Comparison of ENCODE assay signal across 8 mouse cellular contexts in genomic region chr2:103881026-103881763, GRCm38 (mm10).
DNase-seq lines count a peak whose midpoint lies in the region; ATAC-seq and TF ChIP-seq lines count a peak whose summit lies in the region.

No protein-coding gene starts in this region.

- intact Hi-C loops in heart, adult 2 months (cut with DNase I) = no loop called here

- 0 out of 2 replicates have a peak overlapping the region, but pooled peaks have one; percentile 8 for H3K9ac ChIP-seq in heart, embryonic 15.5 days
- H3K9ac ChIP-seq in heart, adult 2 months (ENCODE audit: low read depth, low read length) = no peak overlapping the region
- H3K9ac ChIP-seq in forebrain, postnatal 0 days = no peak overlapping the region
- H3K9ac ChIP-seq in neural tube, embryonic 14.5 days (replicated peaks; ENCODE audit: low read depth, low read length) = no peak overlapping the region

- no peak for TF ChIP-seq POLR2A in heart, adult 2 months (IDR thresholded peaks at IDR 0.05; ENCODE audit: insufficient read depth, low read depth, low read length)

- TF ChIP-seq CTCF in heart, adult 2 months (IDR thresholded peaks at IDR 0.05) = no peak
- TF ChIP-seq CTCF in forebrain, postnatal 0 days (IDR thresholded peaks at IDR 0.05; ENCODE audit: low read depth) = no peak

- no peak for TF ChIP-seq EP300 in heart, adult 2 months (IDR thresholded peaks at IDR 0.05; ENCODE audit: insufficient read depth, low read depth, low read length)

- H3K4me2 ChIP-seq in heart, embryonic 15.5 days = 0 out of 2 replicates have a peak overlapping the region, but pooled peaks have one; percentile 27
- H3K4me2 ChIP-seq in forebrain, postnatal 0 days (ENCODE audit: low read depth) = no peak overlapping the region
- no peak overlapping the region for H3K4me2 ChIP-seq in neural tube, embryonic 14.5 days (ENCODE audit: low read depth, low read length)

- H3K79me2 ChIP-seq in heart, adult 2 months (replicated peaks; ENCODE audit: control insufficient read depth, insufficient read depth, low read length) = no peaks in the 10 kb centered on the region

- H3K9me3 ChIP-seq in heart, embryonic 15.5 days (replicated peaks) = no peaks in the 10 kb centered on the region
- H3K9me3 ChIP-seq in forebrain, postnatal 0 days (ENCODE audit: low read length) = no peaks in the 10 kb centered on the region
- no peaks in the 10 kb centered on the region for H3K9me3 ChIP-seq in neural tube, embryonic 14.5 days (ENCODE audit: control insufficient read depth, low read length)

- peaks cover 6% of the 10 kb centered on the region for H3K4me1 ChIP-seq in heart, embryonic 15.5 days (replicated peaks)
- no peaks in the 10 kb centered on the region for H3K4me1 ChIP-seq in heart, adult 2 months (ENCODE audit: control insufficient read depth, insufficient read depth, low read length)
- H3K4me1 ChIP-seq in forebrain, postnatal 0 days (ENCODE audit: insufficient read depth) = peaks cover 5% of the 10 kb centered on the region; the same call in 1 of the 2 replicates
- peaks cover 6% of the 10 kb centered on the region for H3K4me1 ChIP-seq in neural tube, embryonic 14.5 days (ENCODE audit: control insufficient read depth, insufficient read depth, low read length)

- no peak for DNase-seq in heart, adult 2 months
- DNase-seq in forebrain, postnatal 0 days = peak; percentile 47
- DNase-seq in left cerebral cortex, adult 9 months (ENCODE audit: low spot score in 2 of 2) = peak; percentile 30 to 65
- no peak for DNase-seq in thymus, postnatal 25 days
- DNase-seq in testis, postnatal 14 days (ENCODE audit: low spot score) = no peak
- DNase-seq in spleen, adult 18-20 months = no peak

- no peaks in the 10 kb centered on the region for H3K36me3 ChIP-seq in heart, embryonic 15.5 days
- H3K36me3 ChIP-seq in heart, adult 2 months (ENCODE audit: control insufficient read depth, insufficient read depth, low read length) = no peaks in the 10 kb centered on the region
- H3K36me3 ChIP-seq in forebrain, postnatal 0 days (ENCODE audit: insufficient read depth) = no peaks in the 10 kb centered on the region
- H3K36me3 ChIP-seq in neural tube, embryonic 14.5 days (ENCODE audit: control insufficient read depth, insufficient read depth, low read length) = no peaks in the 10 kb centered on the region

- H3K27ac ChIP-seq in heart, embryonic 15.5 days = 0 out of 2 replicates have a peak overlapping the region, but pooled peaks have one; percentile 7
- H3K27ac ChIP-seq in heart, adult 2 months = no peak overlapping the region
- peak overlapping the region; percentile 69 for H3K27ac ChIP-seq in forebrain, postnatal 0 days (ENCODE audit: low read depth, low read length)
- no peak overlapping the region for H3K27ac ChIP-seq in neural tube, embryonic 14.5 days (ENCODE audit: low read depth, low read length)

- peaks cover 9% of the 10 kb centered on the region for H3K27me3 ChIP-seq in heart, embryonic 15.5 days
- H3K27me3 ChIP-seq in heart, adult 2 months (ENCODE audit: control insufficient read depth, insufficient read depth, low read length) = no peaks in the 10 kb centered on the region
- H3K27me3 ChIP-seq in forebrain, postnatal 0 days (ENCODE audit: insufficient read depth, low read length) = no peaks in the 10 kb centered on the region
- H3K27me3 ChIP-seq in neural tube, embryonic 14.5 days (ENCODE audit: control insufficient read depth, insufficient read depth, low read length) = no peaks in the 10 kb centered on the region

- H3K4me3 ChIP-seq in heart, embryonic 15.5 days = no peak overlapping the region
- no peak overlapping the region for H3K4me3 ChIP-seq in heart, adult 2 months
- H3K4me3 ChIP-seq in forebrain, postnatal 0 days (ENCODE audit: low read depth, low read length) = no peak overlapping the region
- no peak overlapping the region for H3K4me3 ChIP-seq in neural tube, embryonic 14.5 days (ENCODE audit: low read depth, low read length)

- WGBS in heart, embryonic 15.5 days = 18% methylated on average over 10 of the region's 10 CpGs
- 23% methylated on average over 10 of the region's 10 CpGs for whole genome bisulfite sequencing in heart, adult 2 months
- 16% methylated on average over 10 of the region's 10 CpGs for WGBS in forebrain, postnatal 0 days
- 35% methylated on average over 10 of the region's 10 CpGs for WGBS in neural tube, embryonic 14.5 days

- ATAC-seq in heart, embryonic 15.5 days (replicated peaks; ENCODE audit: insufficient number of reproducible peaks, insufficient read depth, low FRiP score, low read depth) = peak; percentile 75
- ATAC-seq in forebrain, postnatal 0 days = peak; percentile 77
- peak; percentile 81 for ATAC-seq in neural tube, embryonic 14.5 days (ENCODE audit: low read depth)

Comparison
In these comparisons a context has a peak if more than half of its experiments do, and no peak if none do; other contexts are left out.
1. H3K27ac ChIP-seq: peak in heart, embryonic 15.5 days (single experiment) and forebrain, postnatal 0 days (single experiment); none in heart, adult 2 months (single experiment) and neural tube, embryonic 14.5 days (single experiment).
2. DNase-seq: peak in forebrain, postnatal 0 days (single experiment) and left cerebral cortex, adult 9 months (2 of 2); none in heart, adult 2 months (0 of 2), thymus, postnatal 25 days (single experiment), testis, postnatal 14 days (single experiment) and spleen, adult 18-20 months (0 of 2).
3. Peak in every context shown above with its lines, with median percentiles within 50 percentile points of each other: ATAC-seq.